Mouse (Mus musculus) hindbrain, embryonic 10.5 days (tissue): ENCODE data around the gene Zfp524. TPM values are rescaled to one million over a fixed set of nuclear protein-coding genes. Genes with fewer than 3 reads are reported as not detected.

Source experiments
- DNase-seq: peaks from one replicate; pipeline ENCODE4 v3.0.0-alpha.2; 2017; ENCODE audit warnings: low spot score
- H3K27ac ChIP-seq: fragments of 300-500 bp; sonication (generic); 2 replicates; pipeline ENCODE4 v1.5.1; 2016; ENCODE audit warnings: mild to moderate bottlenecking, moderate library complexity
- H3K27me3 ChIP-seq: fragments of 300-500 bp; sonication (generic); 2 replicates; pipeline ENCODE4 v1.6.1; 2016; ENCODE audit warnings: mild to moderate bottlenecking; ENCODE audit not compliant: poor library complexity, insufficient read depth, severe bottlenecking
- H3K36me3 ChIP-seq: fragments of 300-500 bp; sonication (generic); 2 replicates; pipeline ENCODE4 v1.6.1; 2016; ENCODE audit warnings: mild to moderate bottlenecking, moderate library complexity
- H3K4me1 ChIP-seq: fragments of 300-500 bp; sonication (generic); replicated peaks from 2 replicates; pipeline ENCODE4 v1.6.1; 2016; ENCODE audit warnings: mild to moderate bottlenecking
- H3K4me3 ChIP-seq: fragments of 300-500 bp; sonication (generic); 2 replicates; pipeline ENCODE4 v1.5.1; 2016; ENCODE audit warnings: mild to moderate bottlenecking, moderate library complexity
- H3K9me3 ChIP-seq: fragments of 300-500 bp; sonication (generic); 2 replicates; pipeline ENCODE4 v1.6.1; 2016; ENCODE audit warnings: mild to moderate bottlenecking, moderate library complexity
- WGBS: fragments of 180-500 bp; shearing (Covaris S2); methylation state at CpG from one replicate; pipeline ENCODE4 v1.1.7; 2016; 5-methylcytosine and 5-hydroxymethylcytosine counted together
- polyA plus RNA-seq: library from polyadenylated mRNA; unstranded; fragments of >200 nt; fragmentation: Nextera tagmentation; extraction: Ambion mirVana; gene quantifications from 2 replicates; pipeline ENCODE4 v1.2.1, GENCODE M21; 2016

Gene Zfp524
- polyA plus RNA-seq, 1 experiment from 2014 or later = 9.9 TPM

- Histone ChIP-seq H3K27me3 (peaks cover 69% of the 10 kb centered on the region), H3K9me3 (no peaks in the 10 kb centered on the region), H3K27ac (no peak overlapping the region), H3K4me3 (peak overlapping the region; percentile 56), H3K36me3 (no peaks in the 10 kb centered on the region), H3K4me1 (peaks cover 53% of the 10 kb centered on the region)
- DNase-seq = no peak
- 38% methylated on average over 8 of the region's 8 CpGs for WGBS
These were observed 43.2 kb downstream of the Zfp524 start for GRCm38 (mm10) chr7:5057381-5057780.

- WGBS = 30% methylated on average over 11 of the region's 11 CpGs
- Histone ChIP-seq H3K27me3 (peaks cover 64% of the 10 kb centered on the region), H3K4me1 (peaks cover 49% of the 10 kb centered on the region), H3K27ac (no peak overlapping the region), H3K4me3 (peak overlapping the region; percentile 3), H3K9me3 (no peaks in the 10 kb centered on the region), H3K36me3 (no peaks in the 10 kb centered on the region)
- peak; percentile 12 for DNase-seq
These were observed 43.6 kb downstream of the Zfp524 start for GRCm38 (mm10) chr7:5057804-5058203.

DNA sequence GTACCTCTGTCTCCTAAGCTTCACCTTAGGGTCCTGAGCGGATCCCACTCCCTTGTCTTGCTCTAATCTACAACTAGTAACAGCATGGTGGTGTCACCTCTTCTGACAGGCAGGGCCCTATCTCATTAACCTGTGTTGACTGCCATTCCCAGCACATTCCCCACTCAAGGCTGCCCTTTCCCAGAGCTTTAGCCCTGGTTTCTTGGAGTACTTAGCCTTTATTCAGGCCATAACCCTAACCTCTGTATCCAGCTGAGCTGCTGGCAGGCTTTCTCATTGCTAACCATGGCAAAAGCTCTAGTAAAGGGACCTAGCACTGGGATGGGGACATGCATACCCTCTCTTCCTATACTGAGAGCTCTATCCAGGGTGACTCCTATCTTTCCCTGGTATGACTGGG lies 44.4 kb downstream of the Zfp524 start:
- WGBS = 89% methylated on average over 1 of the region's 1 CpGs

GRCm38 (mm10) chr7:5059421-5059820 lies 45.2 kb downstream of the Zfp524 start:
- Histone ChIP-seq H3K36me3 (peaks cover 7% of the 10 kb centered on the region; the same call in 1 of the 2 replicates), H3K27ac (peak overlapping the region; percentile 97; the same call in 1 of the 2 replicates), H3K4me3 (no peak overlapping the region; the same call in 1 of the 2 replicates), H3K9me3 (no peaks in the 10 kb centered on the region), H3K27me3 (peaks cover 48% of the 10 kb centered on the region), H3K4me1 (peaks cover 45% of the 10 kb centered on the region)
- 90% methylated on average over 12 of the region's 12 CpGs for WGBS
- DNase-seq = no peak

More for the DNA sequence above, 44.4 kb downstream of the Zfp524 start:
- peaks cover 45% of the 10 kb centered on the region for H3K4me1 ChIP-seq
- H3K27me3 ChIP-seq = peaks cover 56% of the 10 kb centered on the region
- H3K27ac ChIP-seq = no peak overlapping the region
- no peaks in the 10 kb centered on the region for H3K9me3 ChIP-seq
- H3K4me3 ChIP-seq = no peak overlapping the region
- no peaks in the 10 kb centered on the region; the same call in 1 of the 2 replicates for H3K36me3 ChIP-seq
- DNase-seq = no peak

DNA sequence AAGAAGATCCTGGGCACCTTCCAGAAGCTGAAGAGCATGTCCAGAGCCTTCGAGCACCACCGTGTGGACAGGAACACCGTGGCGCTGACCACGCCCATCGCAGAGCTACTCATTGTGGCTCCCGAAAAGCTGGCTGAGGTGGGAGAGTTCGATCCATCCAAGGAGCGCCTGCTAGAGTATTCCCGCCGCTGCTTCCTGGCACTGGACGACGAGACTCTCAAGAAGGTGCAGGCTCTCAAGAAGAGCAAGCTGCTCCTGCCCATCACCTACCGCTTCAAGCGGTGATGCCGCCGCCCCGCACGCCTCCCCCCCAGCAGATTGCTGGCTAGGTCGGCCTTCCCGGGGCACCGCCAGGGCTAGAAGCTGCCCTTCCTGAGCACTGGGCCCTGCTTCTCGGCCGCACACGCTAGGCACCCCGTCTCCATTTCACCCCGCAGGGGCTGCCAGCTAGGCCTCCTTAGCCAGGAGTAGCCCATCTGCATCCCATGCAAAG lies 46.1 kb downstream of the Zfp524 start:
- Histone ChIP-seq H3K9me3 (no peaks in the 10 kb centered on the region), H3K36me3 (peaks cover 10% of the 10 kb centered on the region; the same call in 1 of the 2 replicates), H3K27me3 (peaks cover 40% of the 10 kb centered on the region), H3K27ac (peak overlapping the region; percentile 97), H3K4me3 (peak overlapping the region; percentile 79), H3K4me1 (peaks cover 45% of the 10 kb centered on the region)
- WGBS = 4% methylated on average over 27 of the region's 27 CpGs
- DNase-seq = peak; percentile 78

GRCm38 (mm10) chr7:5060944-5061773 lies 46.9 kb downstream of the Zfp524 start:
- peaks cover 54% of the 10 kb centered on the region for H3K4me1 ChIP-seq
- peaks cover 19% of the 10 kb centered on the region for H3K36me3 ChIP-seq
- H3K9me3 ChIP-seq = no peaks in the 10 kb centered on the region
- H3K4me3 ChIP-seq = peak overlapping the region; percentile 79
- peak; percentile 99 for DNase-seq
- H3K27me3 ChIP-seq = peaks cover 31% of the 10 kb centered on the region
- peak overlapping the region; percentile 97 for H3K27ac ChIP-seq
- under 1% methylated on average over 60 of the region's 60 CpGs for WGBS

GRCm38 (mm10) chr7:5061774-5062359 lies 47.7 kb downstream of the Zfp524 start, which contains the start of gene U2af2:
TSS of gene U2af2 (plus strand) at chr7:5062143.
- under 1% methylated on average over 64 of the region's 65 CpGs for WGBS

DNA sequence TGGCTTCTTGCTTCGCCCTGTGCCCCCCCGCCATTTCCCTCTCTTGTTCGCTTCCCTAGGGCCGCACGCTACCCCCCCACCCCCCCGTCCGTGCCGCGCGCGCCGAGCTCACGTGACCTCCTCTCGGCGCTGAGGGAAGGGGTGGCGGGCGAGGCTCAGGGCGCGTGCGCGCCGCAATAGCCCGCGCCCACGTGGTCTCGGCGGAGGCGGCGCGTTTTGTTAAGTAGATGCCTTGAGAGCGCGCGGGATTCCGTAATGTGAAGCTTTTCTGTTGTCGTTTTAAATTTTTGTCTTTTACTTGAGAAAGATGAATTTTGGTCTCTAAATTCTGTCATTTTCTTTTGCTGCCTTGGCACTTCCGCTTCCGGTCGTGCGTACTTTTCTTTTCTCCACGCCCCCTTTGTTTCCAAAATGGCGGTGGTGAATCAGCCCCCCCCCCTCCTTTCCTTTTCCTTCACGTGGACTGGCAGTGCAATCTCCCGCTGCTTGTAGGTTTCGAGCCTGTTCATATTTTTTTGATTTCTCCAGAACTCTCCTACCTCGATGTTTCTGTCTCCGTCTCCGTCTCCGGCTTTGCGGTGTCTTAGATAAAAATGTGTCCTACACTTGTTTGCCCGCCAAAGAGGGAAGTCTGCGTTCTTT lies 48.3 kb downstream of the Zfp524 start:
- DNase-seq = peak; percentile 83
- H3K4me1 ChIP-seq = peaks cover 43% of the 10 kb centered on the region
- H3K9me3 ChIP-seq = no peaks in the 10 kb centered on the region
- peak overlapping the region; percentile 97 for H3K27ac ChIP-seq
- H3K4me3 ChIP-seq = peak overlapping the region; percentile 79
- peaks cover 18% of the 10 kb centered on the region for H3K27me3 ChIP-seq
- peaks cover 32% of the 10 kb centered on the region for H3K36me3 ChIP-seq
- WGBS = under 1% methylated on average over 51 of the region's 51 CpGs

More at GRCm38 (mm10) chr7:5061774-5062359, 47.7 kb downstream of the Zfp524 start, which contains the start of gene U2af2:
- peak within 1 kb of the TSS; percentile 97 for H3K27ac ChIP-seq
- H3K9me3 ChIP-seq = no peaks in the 10 kb centered on the region
- peaks cover 50% of the 10 kb centered on the region for H3K4me1 ChIP-seq
- H3K27me3 ChIP-seq = peaks cover 24% of the 10 kb centered on the region
- H3K36me3 ChIP-seq = peaks cover 26% of the 10 kb centered on the region
- peak within 1 kb of the TSS; percentile 79 for H3K4me3 ChIP-seq
- peak; percentile 96 for DNase-seq

- Histone ChIP-seq H3K27me3 (no peaks in the 10 kb centered on the region), H3K4me3 (no peak overlapping the region), H3K9me3 (no peaks in the 10 kb centered on the region), H3K27ac (no peak overlapping the region), H3K4me1 (peaks cover 36% of the 10 kb centered on the region), H3K36me3 (peaks cover 56% of the 10 kb centered on the region)
- WGBS = 94% methylated on average over 6 of the region's 6 CpGs
- no peak for DNase-seq
These were observed 50.7 kb downstream of the Zfp524 start for GRCm38 (mm10) chr7:5064886-5065285.

Other genes with a start within 250 kb of the Zfp524 start
- gene Fam71e2, start 243.1 kb upstream of the Zfp524 start, polyA plus RNA-seq = not detected in 2 replicates
- gene Il11, start 231.6 kb upstream of the Zfp524 start, polyA plus RNA-seq = 0.44 and 0.96 TPM in 2 replicates
- 0.30 TPM in 1 of 2 replicates, not detected in the other for gene Tmem190, start 231.5 kb upstream of the Zfp524 start, polyA plus RNA-seq
- 2.6 and 4.3 TPM in 2 replicates for gene Tmem238, start 224.8 kb upstream of the Zfp524 start, polyA plus RNA-seq
- gene Rpl28, start 221.5 kb upstream of the Zfp524 start, polyA plus RNA-seq = 378 and 382 TPM in 2 replicates
- gene Ube2s, start 201.8 kb upstream of the Zfp524 start, polyA plus RNA-seq = 414 and 452 TPM in 2 replicates
- 0.68 and 1.8 TPM in 2 replicates for gene Shisa7, start 169.7 kb upstream of the Zfp524 start, polyA plus RNA-seq
- gene Isoc2b, start 144.2 kb upstream of the Zfp524 start, polyA plus RNA-seq = 2.6 and 3.3 TPM in 2 replicates
- gene Isoc2a, start 137.3 kb upstream of the Zfp524 start, polyA plus RNA-seq = 0.73 and 0.82 TPM in 2 replicates
- not detected in 2 replicates for gene Gm36210, start 107.9 kb upstream of the Zfp524 start, polyA plus RNA-seq
- gene Zfp628, start 99.2 kb upstream of the Zfp524 start, polyA plus RNA-seq = 5.3 and 6.5 TPM in 2 replicates
- gene Nat14, start 92.4 kb upstream of the Zfp524 start, polyA plus RNA-seq = 5.2 and 9.6 TPM in 2 replicates
- 1.0 and 1.7 TPM in 2 replicates for gene Ssc5d, start 88.6 kb upstream of the Zfp524 start, polyA plus RNA-seq
- gene Sbk2, start 50.0 kb upstream of the Zfp524 start, polyA plus RNA-seq = not detected in 2 replicates
- gene Sbk3, start 43.2 kb upstream of the Zfp524 start, polyA plus RNA-seq = 0.10 TPM in 1 of 2 replicates, not detected in the other
- 31.8 and 43.1 TPM in 2 replicates for gene Zfp579, start 18.3 kb upstream of the Zfp524 start, polyA plus RNA-seq
- gene Fiz1, start 282 bp downstream of the Zfp524 start, polyA plus RNA-seq = 55.2 and 65.1 TPM in 2 replicates
- 0.46 TPM in 1 of 2 replicates, not detected in the other for gene Gm44973, start 1.1 kb downstream of the Zfp524 start, polyA plus RNA-seq
- gene Zfp865, start 6.0 kb downstream of the Zfp524 start, polyA plus RNA-seq = 6.5 and 9.0 TPM in 2 replicates
- 5.4 and 7.9 TPM in 2 replicates for gene Ccdc106, start 6.1 kb downstream of the Zfp524 start, polyA plus RNA-seq
- 0.34 TPM in 1 of 2 replicates, not detected in the other for gene 4632433K11Rik, start 19.7 kb downstream of the Zfp524 start, polyA plus RNA-seq
- 3.3 and 3.9 TPM in 2 replicates for gene Zfp784, start 24.0 kb downstream of the Zfp524 start, polyA plus RNA-seq
- gene Zfp580, start 37.1 kb downstream of the Zfp524 start, polyA plus RNA-seq = 37.7 and 53.4 TPM in 2 replicates
- gene U2af2, start 47.7 kb downstream of the Zfp524 start, polyA plus RNA-seq = 179 and 180 TPM in 2 replicates
- 61.3 and 76.8 TPM in 2 replicates for gene Epn1, start 65.8 kb downstream of the Zfp524 start, polyA plus RNA-seq
- gene Rfpl4, start 102.5 kb downstream of the Zfp524 start, polyA plus RNA-seq = not detected in 2 replicates
- 0.32 and 0.69 TPM in 2 replicates for gene Rasl2-9, start 111.5 kb downstream of the Zfp524 start, polyA plus RNA-seq
- gene Vmn1r55, start 135.3 kb downstream of the Zfp524 start, polyA plus RNA-seq = not detected in 2 replicates
- not detected in 2 replicates for gene Vmn1r56, start 182.3 kb downstream of the Zfp524 start, polyA plus RNA-seq
- gene Vmn1r57, start 204.1 kb downstream of the Zfp524 start, polyA plus RNA-seq = not detected in 2 replicates